Mouse (Mus musculus) hindbrain, embryonic 14.5 days (tissue): ENCODE data around the gene Aurka. TPM values are rescaled to one million over a fixed set of nuclear protein-coding genes. Genes with fewer than 3 reads are reported as not detected.

ENCODE experiments used
- ATAC-seq: fragments of 200-750 bp; cut with Nextera tagmentation; 2 replicates; pipeline ENCODE4 v1.8.0; 2017; ENCODE audit warnings: moderate number of reproducible peaks, mild to moderate bottlenecking, moderate TSS enrichment, moderate library complexity; ENCODE audit not compliant: low FRiP score
- DNase-seq: peaks from one replicate; pipeline ENCODE4 v3.0.0-alpha.2; 2015; ENCODE audit warnings: low spot score
- H3K27ac ChIP-seq: fragments of 300-500 bp; sonication (generic); 2 replicates; pipeline ENCODE4 v1.5.1; 2014; ENCODE audit warnings: mild to moderate bottlenecking, moderate library complexity
- H3K27me3 ChIP-seq: fragments of 300-500 bp; sonication (generic); 2 replicates; pipeline ENCODE4 v1.6.1; 2014; ENCODE audit warnings: mild to moderate bottlenecking, low read length, mixed read lengths; ENCODE audit not compliant: control insufficient read depth, insufficient read depth
- H3K36me3 ChIP-seq: fragments of 300-500 bp; sonication (generic); replicated peaks from 2 replicates; pipeline ENCODE4 v1.6.1; 2014; ENCODE audit not compliant: control insufficient read depth, insufficient read depth
- H3K4me1 ChIP-seq: fragments of 300-500 bp; sonication (generic); replicated peaks from 2 replicates; pipeline ENCODE4 v1.6.1; 2014; ENCODE audit warnings: antibody characterized with exemption, low read length, mixed read lengths; ENCODE audit not compliant: control insufficient read depth, insufficient read depth
- H3K4me2 ChIP-seq: fragments of 300-500 bp; sonication (generic); replicated peaks from 2 replicates; pipeline ENCODE4 v1.6.1; 2014; ENCODE audit warnings: mild to moderate bottlenecking, moderate library complexity
- H3K4me3 ChIP-seq: fragments of 300-500 bp; sonication (generic); replicated peaks from 2 replicates; pipeline ENCODE4 v1.5.1; 2014; ENCODE audit warnings: mild to moderate bottlenecking, low read length
- H3K9ac ChIP-seq: fragments of 300-500 bp; sonication (generic); 2 replicates; pipeline ENCODE4 v1.6.1; 2014
- H3K9me3 ChIP-seq: fragments of 300-500 bp; sonication (generic); 2 replicates; pipeline ENCODE4 v1.6.1; 2016; ENCODE audit warnings: low read length; ENCODE audit not compliant: control insufficient read depth
- WGBS: fragments of 180-500 bp; shearing (Covaris S2); extraction: QIAGEN DNeasy Blood & Tissue Kit; methylation state at CpG from one replicate; pipeline ENCODE4 v1.1.7; 2014; 5-methylcytosine and 5-hydroxymethylcytosine counted together
- polyA plus RNA-seq: library from polyadenylated mRNA; unstranded; fragments of >200 nt; fragmentation: Nextera tagmentation; extraction: Ambion mirVana; gene quantifications from 2 replicates; pipeline ENCODE4 v1.2.1, GENCODE M21; 2014

The Aurka gene
- polyA plus RNA-seq, 1 experiment from 2014 or later: 18.8 TPM

- no peaks in the 10 kb centered on the region for H3K27me3 ChIP-seq
- peak overlapping the region; percentile 72; the same call in 1 of the 2 replicates for H3K9ac ChIP-seq
- H3K4me2 ChIP-seq: peak overlapping the region; percentile 100
- H3K36me3 ChIP-seq: no peaks in the 10 kb centered on the region
- H3K4me1 ChIP-seq: peaks cover 20% of the 10 kb centered on the region
- no peak overlapping the region for H3K27ac ChIP-seq
- 57% methylated on average over 8 of the region's 8 CpGs for WGBS
- ATAC-seq: no peak
- DNase-seq: no peak
- no peaks in the 10 kb centered on the region for H3K9me3 ChIP-seq
- peak overlapping the region; percentile 78 for H3K4me3 ChIP-seq
Observed at GRCm38 (mm10) chr2:172346933-172347611, 23.3 kb downstream of the Aurka start.

GRCm38 (mm10) chr2:172346034-172346929 is 24.1 kb downstream of the Aurka start:
- Histone ChIP-seq H3K27ac (peak overlapping the region; percentile 47), H3K9me3 (no peaks in the 10 kb centered on the region), H3K4me1 (peaks cover 20% of the 10 kb centered on the region), H3K36me3 (no peaks in the 10 kb centered on the region), H3K27me3 (no peaks in the 10 kb centered on the region), H3K9ac (peak overlapping the region; percentile 72), H3K4me3 (peak overlapping the region; percentile 78), H3K4me2 (peak overlapping the region; percentile 100)
- peak; percentile 43 for DNase-seq
- WGBS: 9% methylated on average over 31 of the region's 31 CpGs
- no peak for ATAC-seq

GRCm38 (mm10) chr2:172345258-172345738 is 25.0 kb downstream of the Aurka start, which contains the start of gene Fam210b:
Gene Fam210b, plus strand, starts transcription at chr2:172345565.
- H3K27me3 ChIP-seq: no peaks in the 10 kb centered on the region
- H3K9me3 ChIP-seq: no peaks in the 10 kb centered on the region
- H3K36me3 ChIP-seq: no peaks in the 10 kb centered on the region
- H3K4me2 ChIP-seq: peak within 1 kb of the TSS; percentile 100
- H3K4me1 ChIP-seq: peaks cover 20% of the 10 kb centered on the region
- H3K27ac ChIP-seq: peak within 1 kb of the TSS; percentile 60
- H3K4me3 ChIP-seq: peak within 1 kb of the TSS; percentile 78
- peak within 1 kb of the TSS; percentile 72 for H3K9ac ChIP-seq
- WGBS: under 1% methylated on average over 32 of the region's 35 CpGs
- DNase-seq (peak; percentile 93), ATAC-seq (peak; percentile 96)

- peak overlapping the region; percentile 78 for H3K4me3 ChIP-seq
- H3K9me3 ChIP-seq: no peaks in the 10 kb centered on the region
- H3K27ac ChIP-seq: peak overlapping the region; percentile 60
- DNase-seq (no peak), ATAC-seq (no peak)
- H3K27me3 ChIP-seq: no peaks in the 10 kb centered on the region
- peaks cover 20% of the 10 kb centered on the region for H3K4me1 ChIP-seq
- H3K36me3 ChIP-seq: no peaks in the 10 kb centered on the region
- H3K9ac ChIP-seq: 0 out of 2 replicates have a peak overlapping the region, but pooled peaks have one; percentile 25
- WGBS: 37% methylated on average over 5 of the region's 5 CpGs
- H3K4me2 ChIP-seq: peak overlapping the region; percentile 100
Observed at GRCm38 (mm10) chr2:172344669-172345068, 25.7 kb downstream of the Aurka start.

DNA sequence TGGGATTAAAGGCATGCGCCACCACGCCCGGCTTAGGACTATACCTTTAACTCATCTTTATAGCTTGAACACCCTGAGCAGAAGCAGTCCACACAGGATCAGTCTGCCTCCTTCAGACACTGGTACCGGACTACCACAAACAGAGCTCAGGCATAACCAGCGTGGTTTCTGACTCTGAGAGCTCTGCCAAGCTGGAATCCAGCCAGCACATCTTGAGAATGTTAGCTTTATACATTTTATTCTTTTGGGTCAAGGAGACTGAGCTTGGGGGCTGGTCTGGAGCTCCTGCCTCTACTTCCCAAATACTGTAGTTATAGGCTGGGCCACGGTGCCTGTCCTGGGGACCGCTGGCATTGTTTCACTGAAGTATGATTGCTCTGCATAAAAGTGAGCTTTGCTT is 26.6 kb downstream of the Aurka start:
- Histone ChIP-seq H3K4me2 (no peak overlapping the region), H3K4me1 (peaks cover 14% of the 10 kb centered on the region), H3K27ac (no peak overlapping the region), H3K9ac (no peak overlapping the region), H3K4me3 (no peak overlapping the region), H3K36me3 (no peaks in the 10 kb centered on the region), H3K9me3 (no peaks in the 10 kb centered on the region), H3K27me3 (no peaks in the 10 kb centered on the region)
- DNase-seq (no peak), ATAC-seq (no peak)
- WGBS: 90% methylated on average over 7 of the region's 7 CpGs

DNA sequence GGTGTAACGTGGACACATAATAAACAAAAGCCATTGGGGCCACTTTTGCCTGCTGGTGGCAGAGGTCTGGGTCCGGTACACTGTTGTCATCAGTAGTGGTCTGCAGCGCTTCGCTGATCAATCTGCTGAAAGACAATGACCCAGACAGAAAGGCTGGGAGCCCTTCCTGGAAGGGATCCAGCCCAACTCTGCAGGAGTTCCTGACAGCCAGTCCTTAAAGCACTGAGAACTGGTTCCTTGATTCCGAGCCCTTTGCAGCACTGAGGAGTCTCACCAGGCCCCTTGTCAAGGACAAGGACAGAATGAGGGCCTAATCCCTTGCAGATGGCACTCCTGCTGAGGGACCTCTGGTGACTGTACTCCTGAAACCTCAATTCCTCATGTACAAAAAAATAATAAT is 28.7 kb downstream of the Aurka start:
- WGBS: 14% methylated on average over 5 of the region's 5 CpGs
- Histone ChIP-seq H3K9ac (no peak overlapping the region), H3K27ac (no peak overlapping the region), H3K4me3 (no peak overlapping the region), H3K4me1 (peaks cover 9% of the 10 kb centered on the region), H3K9me3 (no peaks in the 10 kb centered on the region), H3K36me3 (no peaks in the 10 kb centered on the region), H3K27me3 (no peaks in the 10 kb centered on the region), H3K4me2 (no peak overlapping the region)
- no peak for DNase-seq
- ATAC-seq: no peak

GRCm38 (mm10) chr2:172340936-172341335 is 29.4 kb downstream of the Aurka start:
- Histone ChIP-seq H3K4me1 (peaks cover 6% of the 10 kb centered on the region), H3K9me3 (no peaks in the 10 kb centered on the region), H3K4me2 (no peak overlapping the region), H3K4me3 (no peak overlapping the region), H3K27me3 (no peaks in the 10 kb centered on the region), H3K27ac (no peak overlapping the region), H3K9ac (no peak overlapping the region), H3K36me3 (no peaks in the 10 kb centered on the region)
- 20% methylated on average over 3 of the region's 3 CpGs for WGBS
- ATAC-seq: no peak
- no peak for DNase-seq

DNA sequence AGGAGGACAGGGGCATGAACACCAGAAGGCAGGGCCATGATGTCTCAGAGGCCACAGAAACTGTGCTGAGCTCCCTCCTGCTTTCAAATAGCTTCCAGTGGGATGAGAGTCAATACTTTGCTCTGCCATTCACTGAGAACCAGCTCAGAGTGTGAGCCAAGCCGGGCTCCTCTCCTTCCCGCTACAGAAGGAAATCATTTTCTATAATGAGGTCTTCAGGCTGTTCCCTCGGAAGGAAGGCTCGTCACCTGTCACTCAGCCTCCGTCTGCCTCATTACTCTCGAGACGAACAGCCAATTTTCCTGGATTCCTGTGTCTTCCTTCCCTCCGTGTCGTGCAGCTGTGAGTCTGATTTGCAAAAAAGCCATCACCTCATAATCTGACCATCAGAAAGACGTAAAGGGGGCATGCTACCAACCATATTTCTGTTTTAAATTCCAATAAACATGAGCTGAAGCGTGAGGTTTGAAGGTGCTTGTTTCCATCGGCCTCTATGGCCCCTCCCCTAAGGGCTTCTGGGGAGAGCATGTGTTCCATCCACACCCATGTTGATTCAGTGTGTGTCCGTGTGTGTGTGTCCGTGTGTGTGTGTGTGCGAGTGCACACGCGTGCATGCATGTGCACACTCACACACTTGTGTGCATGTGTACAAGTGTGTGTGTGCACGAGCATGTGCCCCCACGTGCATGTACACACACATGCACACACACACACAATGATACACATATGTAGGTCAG is 32.0 kb downstream of the Aurka start:
- H3K4me3 ChIP-seq: no peak overlapping the region
- no peak for ATAC-seq
- no peak for DNase-seq
- H3K36me3 ChIP-seq: no peaks in the 10 kb centered on the region
- H3K9ac ChIP-seq: peak overlapping the region; percentile 41; the same call in 1 of the 2 replicates
- 59% methylated on average over 19 of the region's 19 CpGs for whole genome bisulfite sequencing
- no peaks in the 10 kb centered on the region; the same call in 1 of the 2 replicates for H3K4me1 ChIP-seq
- H3K4me2 ChIP-seq: no peak overlapping the region; the same call in 1 of the 2 replicates
- no peaks in the 10 kb centered on the region for H3K9me3 ChIP-seq
- peak overlapping the region; percentile 11; the same call in 1 of the 2 replicates for H3K27ac ChIP-seq
- H3K27me3 ChIP-seq: no peaks in the 10 kb centered on the region
